Mouse (Mus musculus) cerebellum, postnatal 10 days (tissue): ENCODE measurements around the gene Ap1s2.

Experiments used
- DNase-seq, 2 experiments: peaks; one replicate each; pipeline ENCODE4 v3.0.0; 2021; ENCODE audit warnings: mixed read lengths in 2 of 2

Gene Ap1s2

DNA sequence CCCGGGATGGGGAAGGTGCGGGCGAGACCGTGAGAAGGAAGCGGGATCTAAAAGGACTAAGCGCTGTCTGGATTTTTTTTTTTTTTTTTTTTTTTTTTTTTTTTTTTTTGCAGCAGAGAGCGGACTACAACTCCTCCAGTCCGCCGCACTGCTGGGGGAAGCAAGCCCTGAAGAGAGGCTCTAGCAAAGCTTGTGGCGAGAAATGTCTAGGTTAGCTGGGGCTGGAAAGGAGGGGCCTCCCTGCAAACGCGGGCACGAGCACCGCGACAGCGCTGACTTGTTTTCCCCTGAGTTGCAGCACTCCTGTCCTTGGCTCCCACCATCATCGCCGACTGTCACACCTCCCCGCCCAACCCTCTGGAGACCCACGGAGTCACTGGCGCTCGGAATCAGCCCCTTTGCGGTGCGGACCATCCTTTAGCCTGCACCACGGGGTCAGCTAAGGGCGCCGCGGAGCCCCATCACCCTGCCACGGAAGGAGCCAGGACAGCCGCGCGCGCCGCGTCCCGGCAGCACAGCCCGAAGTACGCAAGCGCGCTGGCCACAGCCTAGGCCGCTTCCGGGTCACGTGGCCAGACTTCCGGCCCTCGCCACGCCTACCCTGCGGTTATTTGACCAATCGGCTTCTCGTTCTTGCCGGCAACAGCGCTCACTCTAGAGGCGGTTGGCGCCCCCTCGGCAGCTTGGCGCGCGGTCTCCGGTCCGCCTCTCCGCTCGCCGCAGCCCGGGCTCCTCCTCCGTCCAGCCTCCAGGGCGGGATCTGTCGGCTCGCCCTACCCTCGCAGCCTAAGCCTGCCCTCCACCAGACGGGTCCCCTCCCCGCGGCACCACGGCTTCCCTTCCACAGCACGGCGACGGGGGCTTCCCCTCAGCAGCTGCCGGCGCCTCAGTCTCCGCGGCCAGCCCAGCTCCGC lies at the start of gene Ap1s2:
Ap1s2 (plus strand) TSS at position 681 of the 914 bp plus-strand sequence.
- DNase-seq = peak; percentile 95 to 97

DNA sequence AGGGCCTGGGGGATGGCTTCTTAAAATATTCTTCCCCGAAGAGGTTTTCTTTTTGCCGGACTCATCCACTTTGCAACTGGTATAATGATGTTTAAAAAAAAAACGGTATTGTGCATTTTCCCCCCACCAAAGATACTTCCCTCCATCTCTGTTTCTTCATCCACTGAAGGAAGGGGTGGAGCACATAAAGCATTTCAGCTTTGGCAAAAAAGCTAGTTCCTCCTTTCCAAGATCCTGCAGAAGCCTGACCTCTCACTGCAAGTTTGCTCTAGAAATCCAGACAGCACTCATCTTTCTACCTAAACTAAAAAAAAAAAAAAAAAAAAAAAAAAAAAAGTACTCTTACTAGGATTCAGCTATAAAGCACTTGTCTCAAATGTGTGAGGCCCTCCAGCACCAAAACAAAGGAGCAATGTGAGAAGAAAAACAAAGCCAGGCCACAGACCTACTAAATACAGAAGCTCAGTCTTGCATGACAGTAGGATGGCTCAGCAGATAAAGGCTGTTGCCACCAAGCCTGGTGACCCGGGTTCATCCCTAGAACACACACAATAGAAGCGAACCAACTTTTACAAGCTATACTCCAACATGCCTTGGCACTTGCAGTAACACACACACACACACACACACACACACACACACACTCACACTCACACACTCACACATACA lies 41.0 kb upstream of the Ap1s2 start:
- DNase-seq = no peak

DNA sequence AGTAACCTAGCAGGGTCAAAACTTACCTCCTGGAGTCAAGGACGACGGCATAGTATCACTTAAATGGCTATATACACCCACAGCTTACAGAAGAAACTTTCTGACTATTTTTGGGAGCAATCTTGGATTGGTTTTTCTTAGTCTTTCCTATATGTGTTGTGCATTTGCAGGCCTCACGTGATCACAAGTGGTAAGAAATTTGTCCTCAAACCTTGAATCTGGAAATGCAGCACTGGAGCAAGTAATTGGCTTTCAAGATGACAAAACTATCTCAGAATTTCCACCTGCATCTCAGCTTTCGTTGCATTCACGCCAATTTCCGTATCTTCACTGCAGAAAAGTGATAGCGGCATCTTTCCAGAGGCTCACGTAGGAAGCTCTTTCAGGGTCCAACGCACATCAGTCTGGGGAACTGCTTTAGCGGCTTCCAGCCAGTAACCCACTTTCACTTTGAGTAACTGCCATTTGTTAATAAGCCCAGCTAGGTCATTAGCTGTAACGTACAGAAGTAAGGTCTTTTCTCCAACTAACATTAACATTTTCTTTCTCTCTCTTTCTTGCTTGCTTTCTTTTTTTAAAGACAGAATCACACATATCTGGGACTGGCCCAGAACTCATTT lies 40.0 kb upstream of the Ap1s2 start:
- DNase-seq = no peak

DNA sequence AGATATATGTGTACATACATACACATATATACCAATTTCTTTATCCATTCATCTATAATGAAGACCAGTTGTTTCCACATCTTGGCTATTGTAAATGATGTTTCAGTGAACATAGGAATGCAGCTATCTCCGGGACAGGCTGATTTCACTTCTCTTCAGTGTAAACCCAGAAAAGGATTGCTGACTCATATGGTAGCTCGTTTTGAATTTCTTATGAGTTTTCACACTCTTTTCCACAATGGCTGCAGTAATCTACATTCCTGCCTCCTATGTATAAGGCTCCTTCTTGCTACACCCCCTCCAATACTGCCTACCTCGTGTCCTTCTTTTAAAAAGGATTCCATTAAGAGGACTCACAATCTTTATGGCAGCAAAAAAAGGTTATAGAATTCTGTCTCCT lies 32.9 kb upstream of the Ap1s2 start:
- DNase-seq = no peak

DNA sequence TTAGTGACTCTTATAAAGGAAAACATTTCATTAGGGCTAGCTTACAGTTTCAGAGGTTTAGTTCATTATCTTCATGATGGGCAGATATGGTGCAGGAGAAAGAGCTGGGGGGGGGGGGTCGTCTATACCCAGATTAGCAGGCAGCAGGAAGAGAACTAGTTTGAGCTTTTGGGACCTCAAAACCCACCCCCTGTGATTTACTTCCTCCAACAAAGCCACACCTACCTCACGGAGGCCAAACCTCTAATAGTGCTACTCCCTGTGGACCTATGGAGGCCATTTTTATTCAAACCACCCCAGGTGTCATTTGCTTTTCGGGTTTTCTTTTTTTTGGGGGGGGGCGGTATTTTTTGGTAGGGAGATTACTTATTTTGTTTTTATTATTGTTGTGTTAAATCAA lies 32.2 kb upstream of the Ap1s2 start:
- no peak for DNase-seq

DNA sequence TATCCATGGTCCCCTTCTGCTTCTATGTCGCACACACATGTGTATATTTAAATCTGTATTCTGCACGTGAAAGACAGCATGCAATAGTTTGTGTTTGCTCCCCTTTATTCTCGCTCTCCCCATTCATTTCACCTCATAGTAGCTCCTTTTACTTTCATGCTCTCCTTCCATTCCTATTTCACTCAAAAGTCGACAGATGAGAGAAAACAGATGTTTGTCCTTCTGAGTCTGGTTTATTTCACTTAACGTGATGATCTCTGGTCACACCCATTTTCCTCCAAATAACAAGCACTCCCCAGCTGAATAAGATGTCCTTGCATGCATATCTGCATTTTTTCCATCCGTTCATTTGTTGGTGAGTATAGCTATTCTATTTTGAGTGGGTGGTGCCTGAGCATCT lies 29.8 kb upstream of the Ap1s2 start:
- no peak for DNase-seq

DNA sequence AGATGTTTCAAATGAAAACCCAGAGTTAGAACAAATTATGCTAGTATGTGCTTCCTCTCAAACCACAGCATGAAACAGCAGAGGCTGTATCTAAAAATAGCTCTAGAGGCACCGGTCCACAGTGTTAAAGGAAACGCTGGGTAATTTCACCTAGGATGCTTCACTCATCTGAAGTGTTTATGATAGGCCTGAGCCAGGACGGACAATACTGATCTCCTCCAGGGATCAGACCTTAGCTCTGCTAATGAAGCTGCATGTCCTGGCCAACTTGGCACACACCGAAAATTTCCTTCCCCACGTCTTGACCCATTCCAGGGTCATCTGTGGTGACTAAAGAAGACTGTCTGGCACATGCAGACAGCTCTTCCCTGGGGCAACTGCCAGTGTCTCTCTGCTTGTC lies 29.4 kb upstream of the Ap1s2 start:
- peak; percentile 14 to 22 for DNase-seq

DNA sequence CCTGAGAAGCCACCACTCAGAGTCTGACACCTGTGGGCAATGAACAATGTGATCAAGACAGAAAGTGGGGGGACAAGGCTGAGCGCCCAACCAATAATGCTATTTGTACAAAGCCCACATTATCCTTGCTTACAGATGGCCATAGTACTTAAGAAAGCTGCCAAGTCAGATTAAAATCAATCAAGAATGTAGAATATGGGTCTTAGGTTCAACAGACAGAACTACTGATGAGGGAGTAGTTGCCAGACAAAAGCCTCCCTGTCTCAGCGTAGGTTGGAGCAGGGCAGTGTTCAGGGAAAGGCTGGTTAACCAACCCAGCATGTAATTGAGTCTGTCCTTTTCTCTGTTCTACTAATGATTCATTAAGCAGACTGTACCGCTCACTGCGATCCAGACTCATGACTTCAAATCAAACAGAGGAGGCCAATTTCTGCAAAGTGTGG lies 23.3 kb upstream of the Ap1s2 start:
- no peak for DNase-seq

DNA sequence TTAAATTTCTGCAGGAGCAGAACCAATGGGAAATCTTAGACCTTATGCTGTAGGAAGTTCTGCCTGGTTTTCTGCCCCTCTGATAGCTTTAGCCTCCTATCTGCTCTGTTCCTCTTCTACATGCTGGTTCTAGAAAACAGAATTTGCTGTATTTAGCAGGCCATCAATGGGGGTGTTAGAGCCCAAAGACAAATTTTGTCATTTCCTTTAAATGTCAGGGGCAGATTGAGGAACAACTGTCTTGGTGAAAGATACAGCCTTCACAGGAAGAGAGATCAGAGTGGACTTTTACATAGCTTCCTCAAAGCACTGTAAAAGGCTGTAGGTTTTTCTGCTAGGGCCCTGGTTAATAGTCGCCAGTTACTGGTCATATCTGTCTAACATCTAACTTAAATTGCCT lies 11.5 kb upstream of the Ap1s2 start:
- no peak for DNase-seq

DNA sequence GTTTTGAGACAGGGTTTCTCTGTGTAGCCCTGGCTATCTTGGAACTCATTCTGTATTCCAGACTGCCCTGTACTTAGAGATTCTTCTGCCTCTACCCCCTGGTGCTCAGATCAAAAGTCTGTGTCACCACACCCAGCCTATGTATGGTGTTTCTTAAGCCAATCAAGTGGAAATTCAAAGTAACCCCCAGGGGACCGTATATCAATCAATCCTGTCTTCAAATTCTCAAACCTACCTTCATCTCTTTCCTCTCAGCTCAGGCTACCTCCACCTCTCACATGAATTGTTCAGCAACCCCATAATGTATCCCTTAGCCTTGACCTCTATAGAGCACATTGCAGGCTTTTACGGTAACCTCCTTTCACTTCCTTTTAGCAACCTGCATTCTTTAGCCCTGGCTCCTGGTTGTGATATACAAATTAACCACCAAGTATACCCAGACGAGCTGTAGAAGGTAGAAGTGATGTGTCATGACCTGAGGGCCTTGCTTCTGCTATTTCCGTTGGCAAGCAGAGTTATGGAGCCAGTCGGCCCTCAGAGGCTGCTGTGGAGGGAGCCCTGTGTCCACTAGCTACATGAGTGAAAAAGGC lies 9.3 kb upstream of the Ap1s2 start:
- DNase-seq = no peak

DNA sequence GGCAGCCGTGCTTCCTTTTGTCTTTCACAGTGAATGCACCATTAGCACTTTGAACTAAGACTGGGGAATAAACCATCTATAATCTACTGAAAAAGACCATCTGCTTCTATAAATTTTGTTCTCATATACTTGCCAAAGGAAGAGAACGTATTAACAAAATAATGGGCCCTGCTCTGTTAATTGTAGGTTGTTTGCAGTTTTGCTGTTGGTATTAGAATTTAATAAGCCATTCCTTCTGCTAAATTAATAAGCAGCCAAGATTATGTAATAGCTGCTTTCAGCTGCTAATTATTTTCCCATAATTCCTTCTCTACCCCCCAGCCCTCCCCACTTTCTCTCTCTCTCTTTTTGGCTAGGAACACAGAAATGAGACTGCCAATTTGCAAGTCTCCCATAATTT lies 2.0 kb upstream of the Ap1s2 start:
- DNase-seq = peak in 1 of 2 experiments; percentile 5

DNA sequence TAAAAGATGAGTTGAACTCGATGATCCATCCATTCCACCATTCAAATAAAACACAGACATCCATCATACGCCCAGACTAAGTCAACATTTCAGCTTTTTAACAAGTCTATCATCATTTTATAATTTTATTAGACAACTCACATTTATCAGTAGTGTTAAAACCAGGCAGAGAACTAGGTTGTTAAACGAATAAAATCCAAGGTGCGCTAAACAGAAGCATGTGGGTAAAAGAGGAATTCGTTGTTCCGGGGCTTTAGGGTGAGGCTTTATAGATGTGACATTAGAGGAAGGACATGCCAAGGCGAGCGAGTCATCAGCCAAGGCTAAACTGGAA lies 847 bp upstream of the Ap1s2 start:
- no peak for DNase-seq

DNA sequence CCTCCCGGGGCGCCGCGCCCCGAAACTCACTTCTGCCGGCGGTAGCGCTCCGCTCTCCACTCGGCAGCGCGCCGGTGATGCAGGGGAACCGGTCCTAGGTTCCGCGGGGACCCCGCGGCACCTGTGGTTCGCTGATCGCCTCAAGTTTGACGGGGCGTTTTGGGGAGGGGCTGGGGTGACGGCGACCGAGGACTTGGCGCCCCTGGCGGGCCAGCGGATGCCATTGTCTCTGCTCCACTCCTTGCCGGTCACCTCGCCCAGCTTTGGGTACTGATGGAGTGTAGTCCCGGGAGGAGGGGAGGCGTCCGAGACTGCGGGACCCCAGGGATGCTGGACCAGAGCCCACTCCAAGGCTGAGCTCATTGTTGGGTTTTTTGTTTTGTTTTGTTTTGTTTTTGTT lies 564 bp downstream of the Ap1s2 start:
- peak; percentile 76 to 77 for DNase-seq

DNA sequence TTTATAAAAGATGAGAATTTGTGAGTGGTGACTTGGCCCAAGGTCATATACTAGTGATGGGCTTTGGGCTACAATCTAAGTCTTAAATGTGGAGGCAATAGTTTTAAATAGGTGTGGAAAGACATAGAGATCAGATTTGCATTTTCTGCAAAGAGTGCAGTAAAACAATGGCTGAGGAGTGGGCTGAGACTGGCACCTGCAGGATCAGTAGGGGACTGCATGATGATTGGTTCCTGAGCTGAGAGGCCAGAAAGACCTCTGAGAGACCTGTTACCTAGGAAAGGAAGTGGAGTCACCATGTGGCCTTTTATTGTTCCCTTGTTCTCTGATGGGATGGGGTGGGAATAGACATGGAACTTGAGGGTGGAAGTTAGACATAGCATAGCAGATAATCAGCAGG lies 4.0 kb downstream of the Ap1s2 start:
- DNase-seq = peak; percentile 58 to 61

DNA sequence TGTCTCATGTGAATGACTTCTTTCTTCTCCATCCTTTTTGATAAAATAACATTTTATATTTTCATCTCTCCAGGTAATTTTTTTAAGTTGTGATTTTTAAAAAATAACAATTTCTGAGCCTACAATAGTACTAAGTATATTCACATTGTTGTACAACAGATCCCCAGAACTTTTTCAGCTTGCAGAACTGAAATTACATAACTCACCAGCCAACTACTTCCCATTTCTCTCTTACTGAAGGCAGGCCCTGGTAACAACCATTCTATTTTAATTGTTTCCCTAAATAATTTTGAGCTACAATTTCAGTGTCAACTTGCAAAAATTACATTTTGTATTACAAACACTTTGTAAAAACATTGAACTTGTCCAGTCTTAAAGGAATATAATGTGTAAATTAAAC lies 20.7 kb downstream of the Ap1s2 start:
- DNase-seq = no peak

DNA sequence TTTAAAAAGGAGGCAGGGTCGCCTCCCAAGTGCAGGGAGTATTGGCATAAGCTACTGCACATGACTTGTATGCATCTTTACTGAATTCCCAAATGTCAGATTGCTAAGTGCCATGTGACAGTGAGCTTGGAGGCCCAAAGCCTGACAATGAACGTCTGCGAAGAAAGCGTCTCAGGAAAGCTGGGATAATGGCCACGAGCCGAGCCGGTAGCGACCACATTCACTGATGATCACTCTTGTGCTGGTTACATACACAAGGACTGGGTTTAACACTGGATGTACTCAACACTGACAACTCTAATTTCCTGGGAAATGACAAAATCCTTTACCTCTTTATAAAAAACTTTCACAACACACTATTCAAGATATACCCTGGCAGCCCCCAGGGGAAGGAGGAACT lies 25.9 kb downstream of the Ap1s2 start:
- DNase-seq = no peak

DNA sequence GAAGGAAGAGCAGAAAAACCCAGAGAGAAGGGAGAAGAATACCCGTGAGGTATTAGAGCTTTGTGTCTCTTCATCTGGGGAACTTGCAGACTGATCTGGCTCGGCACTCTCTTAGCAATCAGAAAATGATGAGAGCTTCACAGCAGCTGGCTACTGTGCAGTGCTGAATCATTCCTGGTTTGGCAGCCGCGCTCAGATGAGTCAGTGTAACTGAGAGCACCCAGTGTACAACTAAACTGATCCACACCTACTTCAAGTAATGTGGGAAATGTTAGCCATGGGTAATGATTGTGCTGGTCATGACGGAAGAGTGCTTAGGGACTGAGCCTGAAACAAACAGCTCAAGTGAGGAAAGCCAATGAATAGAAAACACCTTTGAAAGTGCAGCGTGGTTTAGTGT lies 29.8 kb downstream of the Ap1s2 start:
- no peak for DNase-seq

DNA sequence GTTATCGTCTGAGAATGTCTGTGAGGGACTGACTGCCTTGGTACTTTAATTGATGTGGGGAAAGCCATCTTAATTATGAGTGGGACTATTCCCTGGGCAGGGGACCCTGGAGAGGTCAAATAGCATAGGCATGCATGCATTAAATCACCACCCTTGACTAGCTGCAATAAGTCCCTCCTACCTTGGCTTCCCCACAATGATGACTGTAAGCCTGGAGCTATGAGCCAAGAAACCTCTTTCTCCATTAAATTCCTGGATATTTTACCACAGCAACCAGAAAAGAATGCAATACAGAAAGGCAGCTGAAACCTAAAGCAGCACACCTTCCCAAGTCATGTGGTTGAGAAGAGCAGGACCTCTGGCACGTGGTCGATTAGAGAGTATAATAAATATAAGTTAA lies 35.6 kb downstream of the Ap1s2 start:
- no peak for DNase-seq

DNA sequence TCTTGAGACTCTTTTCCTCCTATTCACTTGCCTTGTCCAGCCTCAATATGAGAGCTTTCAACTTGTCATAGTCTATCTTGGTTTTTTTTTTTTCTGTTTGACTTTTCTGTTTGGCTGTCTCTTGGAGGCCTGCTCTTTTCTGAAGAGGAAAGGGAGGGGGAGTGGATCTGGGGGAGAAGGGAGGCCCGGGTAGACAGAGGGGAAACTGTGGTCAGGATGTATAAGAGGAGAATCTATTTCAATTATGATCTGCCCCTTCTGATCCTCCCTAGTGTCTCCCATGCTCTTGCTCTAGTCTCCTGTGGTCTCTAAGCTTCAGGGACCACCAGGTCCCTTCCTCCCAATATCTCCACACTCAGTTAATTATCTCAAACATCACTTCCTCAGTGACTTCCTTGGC lies 42.8 kb downstream of the Ap1s2 start:
- DNase-seq = no peak

DNA sequence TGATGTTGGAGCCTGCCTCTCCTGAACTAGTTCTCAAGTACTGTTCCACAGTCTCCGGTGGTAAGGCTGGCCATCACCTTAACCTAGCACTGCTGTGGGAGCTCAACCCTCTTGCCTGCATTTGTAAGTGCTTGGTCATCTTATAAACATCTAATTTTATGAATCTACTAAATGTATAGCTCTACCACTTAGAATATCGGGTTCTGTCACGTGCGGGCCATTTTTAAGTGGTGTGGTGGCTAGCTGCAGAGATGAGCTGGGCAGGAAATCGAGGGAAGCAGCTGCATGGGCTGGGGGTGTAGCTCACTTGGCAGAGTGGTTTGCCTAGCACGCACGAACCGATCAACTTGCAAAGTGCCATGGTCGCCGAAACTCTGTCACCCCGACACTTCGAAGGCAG lies 48.6 kb downstream of the Ap1s2 start:
- DNase-seq = no peak

DNA sequence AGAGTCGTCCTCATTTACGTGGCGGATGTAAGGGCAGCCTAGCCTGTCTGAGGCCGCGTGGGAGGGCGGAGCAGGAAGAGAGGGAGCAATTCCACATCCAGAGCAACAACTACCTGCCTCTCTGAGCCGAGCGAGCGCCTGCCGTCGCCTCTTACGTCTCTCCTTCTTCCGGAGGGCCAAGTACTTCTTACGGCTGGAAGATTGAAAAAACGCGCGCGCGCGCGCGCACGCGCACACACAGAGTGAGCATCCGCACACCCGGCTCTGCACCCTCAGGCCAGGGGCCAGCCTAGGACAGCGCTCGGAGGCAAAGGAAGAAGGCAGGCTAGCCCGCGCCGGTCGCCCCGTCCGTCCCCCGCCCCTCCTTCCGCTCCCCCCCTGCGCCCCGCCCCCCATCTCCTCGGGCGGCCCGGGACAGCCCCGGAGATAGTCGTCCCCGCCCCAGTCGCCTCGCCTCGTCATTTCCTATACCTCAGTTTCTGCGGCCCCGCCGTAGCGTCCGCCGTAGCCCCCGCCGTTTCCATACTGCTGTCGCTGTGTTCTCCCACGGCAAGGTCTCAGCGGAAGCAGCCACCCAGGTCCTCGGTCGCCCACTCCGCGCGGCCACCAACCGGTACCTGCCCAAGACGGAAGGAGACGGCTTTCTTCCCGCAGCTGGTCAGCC lies 49.1 kb downstream of the Ap1s2 start:
- peak; percentile 75 to 78 for DNase-seq

DNA sequence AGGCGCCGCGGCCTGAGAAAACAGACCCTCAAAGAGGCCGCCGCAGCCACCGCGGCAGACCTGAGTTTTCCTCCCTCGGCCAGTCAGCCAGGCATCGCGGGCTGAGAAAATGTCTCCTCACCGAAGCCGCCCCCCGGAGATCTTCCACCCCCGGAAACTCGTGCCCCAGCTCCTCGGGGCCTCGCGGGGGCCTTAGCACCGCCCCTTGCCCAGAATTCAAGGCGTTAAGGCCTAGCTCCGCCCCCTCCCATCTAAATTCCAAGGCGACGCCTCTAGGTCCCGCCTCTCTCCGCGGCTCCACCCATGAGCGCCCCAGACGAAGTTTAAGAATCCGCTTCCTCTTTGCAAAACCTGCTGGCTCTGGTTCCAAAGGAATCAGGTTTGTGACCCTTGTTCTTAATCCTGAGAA lies 49.7 kb downstream of the Ap1s2 start, which contains the start of gene Zrsr2:
Zrsr2 (minus strand) TSS at position 195 of the 409 bp plus-strand sequence.
- peak; percentile 87 for DNase-seq

DNA sequence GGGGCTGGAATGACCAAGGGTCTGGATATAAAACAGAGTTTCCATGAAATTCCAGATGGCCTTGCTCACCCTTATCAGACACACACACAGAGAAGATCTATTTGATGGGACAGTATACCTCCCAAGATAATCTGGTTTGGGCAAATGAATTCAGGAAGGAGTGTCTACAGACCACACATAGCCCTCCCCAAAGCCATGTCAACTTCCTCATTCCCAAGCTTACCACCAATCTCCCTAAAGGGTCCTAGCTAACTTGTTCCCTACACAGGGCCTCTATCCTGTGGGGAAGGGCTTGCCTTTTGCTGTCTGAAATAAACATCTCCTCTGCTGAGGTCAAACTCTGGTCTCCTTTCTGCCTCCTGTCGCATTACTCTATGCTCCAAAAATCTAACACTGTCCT lies 72.3 kb downstream of the Ap1s2 start:
- DNase-seq = no peak
